Mouse (Mus musculus) embryo, embryonic 9.5 days (tissue): ENCODE measurements around the gene Ech1.
A peak's percentile ranks its signal among the peaks of the same experiment; 100 is the strongest.

ENCODE experiments used
- DNase-seq: peaks from one replicate; pipeline ENCODE4 v3.0.0-alpha.2; 2017; ENCODE audit errors: extremely low spot score

The Ech1 gene

DNA sequence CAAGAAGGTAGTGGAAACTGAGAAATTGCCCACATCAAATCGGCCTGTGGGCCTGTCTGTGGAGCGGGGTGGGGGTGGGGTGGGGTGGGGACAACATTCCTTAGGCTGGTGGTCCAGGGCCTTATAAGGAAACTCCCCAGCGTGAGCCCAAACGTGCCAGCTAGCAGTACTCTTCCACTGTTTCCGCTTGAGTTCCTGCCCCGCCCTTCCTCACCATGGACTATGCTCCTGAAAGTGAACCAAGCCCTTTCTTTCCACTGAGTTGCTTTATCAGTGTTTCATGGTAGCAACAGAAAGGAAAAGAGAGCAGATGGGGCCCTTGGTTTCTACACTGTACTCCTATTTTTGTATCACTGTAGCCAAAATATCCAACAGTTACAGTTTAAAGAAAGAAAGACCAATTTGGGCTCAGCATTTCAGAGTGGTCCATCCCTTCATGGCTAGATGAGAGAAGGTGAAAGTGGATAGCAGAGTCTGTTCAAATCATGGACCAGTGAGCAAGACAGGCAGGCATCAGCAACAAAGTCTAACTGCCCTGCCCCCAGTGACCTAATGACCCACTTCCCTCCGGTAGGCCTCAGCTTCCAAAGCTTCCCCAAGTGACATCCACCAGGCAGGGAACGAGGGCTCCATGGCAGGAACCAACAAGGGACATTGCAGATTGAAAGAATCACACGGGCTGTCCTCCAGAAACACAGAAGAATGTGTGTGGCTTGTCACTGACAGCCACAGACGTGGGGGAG is 22.0 kb upstream of the Ech1 start:
- peak; percentile 66 for DNase-seq

DNA sequence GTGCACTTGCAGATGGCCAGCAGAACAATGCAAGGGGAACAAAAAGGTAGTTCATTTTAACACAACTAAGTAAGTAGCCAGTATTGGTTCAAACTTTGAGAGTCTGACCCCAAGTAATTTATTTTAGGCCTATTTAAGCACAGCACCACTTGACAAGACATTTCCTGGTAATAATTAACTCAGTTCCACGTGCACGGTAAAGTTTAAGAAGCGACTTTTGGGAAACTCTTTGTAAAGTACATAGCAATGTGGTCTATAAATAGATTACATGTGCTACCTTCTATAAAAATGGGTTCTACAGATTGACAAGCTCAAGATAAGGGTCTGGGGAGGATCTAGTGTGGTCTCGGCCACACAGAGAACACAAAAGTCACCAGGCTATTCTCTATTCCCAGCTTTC is 21.3 kb upstream of the Ech1 start:
- DNase-seq = no peak

DNA sequence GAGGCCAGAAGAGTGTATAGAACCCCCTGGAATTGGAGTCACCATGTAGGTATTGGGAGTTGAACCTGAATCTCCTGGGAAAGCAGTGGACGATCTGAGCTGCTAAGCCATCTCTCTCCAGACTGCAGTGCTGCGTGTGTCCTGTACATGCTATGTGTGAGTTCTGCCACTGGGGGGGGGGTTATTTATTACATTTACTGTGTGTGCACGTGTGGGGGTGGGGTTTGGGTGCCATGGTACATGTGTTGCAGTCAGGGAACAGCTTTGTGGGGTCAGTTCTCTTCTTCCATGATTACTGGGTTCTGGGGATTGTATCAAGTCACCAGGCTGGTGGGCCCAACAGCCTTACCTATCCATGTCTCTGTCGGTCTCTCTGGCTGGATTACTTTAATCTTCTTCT is 18.1 kb upstream of the Ech1 start:
- DNase-seq = no peak

DNA sequence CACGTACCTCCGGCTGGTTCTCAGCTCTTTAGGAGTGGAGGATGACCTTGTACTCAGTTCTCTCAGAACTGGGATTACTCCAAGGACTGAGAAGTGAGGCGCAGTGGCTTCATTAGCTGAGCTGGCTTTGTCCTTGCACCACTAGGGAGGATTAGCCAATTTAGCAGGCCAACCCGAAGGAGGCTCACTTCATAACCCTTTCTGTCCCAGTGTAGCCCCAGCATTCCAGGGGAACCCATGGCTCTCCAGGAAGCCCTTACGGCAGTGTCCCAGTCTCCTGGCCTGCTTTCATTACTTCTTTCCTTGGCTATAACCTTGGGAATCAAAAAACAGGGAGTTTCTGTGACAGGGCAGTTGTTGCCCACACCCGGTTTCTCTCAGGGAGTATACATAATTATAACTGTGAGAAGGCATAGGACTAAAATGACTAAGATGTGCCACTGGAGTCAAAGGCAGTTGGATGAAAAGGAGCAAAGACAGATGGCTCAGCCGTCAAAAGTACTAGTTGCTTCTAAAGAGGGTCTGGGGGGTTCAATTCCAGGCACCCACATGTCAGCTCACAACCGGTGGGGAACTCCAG is 17.3 kb upstream of the Ech1 start:
- DNase-seq = no peak

DNA sequence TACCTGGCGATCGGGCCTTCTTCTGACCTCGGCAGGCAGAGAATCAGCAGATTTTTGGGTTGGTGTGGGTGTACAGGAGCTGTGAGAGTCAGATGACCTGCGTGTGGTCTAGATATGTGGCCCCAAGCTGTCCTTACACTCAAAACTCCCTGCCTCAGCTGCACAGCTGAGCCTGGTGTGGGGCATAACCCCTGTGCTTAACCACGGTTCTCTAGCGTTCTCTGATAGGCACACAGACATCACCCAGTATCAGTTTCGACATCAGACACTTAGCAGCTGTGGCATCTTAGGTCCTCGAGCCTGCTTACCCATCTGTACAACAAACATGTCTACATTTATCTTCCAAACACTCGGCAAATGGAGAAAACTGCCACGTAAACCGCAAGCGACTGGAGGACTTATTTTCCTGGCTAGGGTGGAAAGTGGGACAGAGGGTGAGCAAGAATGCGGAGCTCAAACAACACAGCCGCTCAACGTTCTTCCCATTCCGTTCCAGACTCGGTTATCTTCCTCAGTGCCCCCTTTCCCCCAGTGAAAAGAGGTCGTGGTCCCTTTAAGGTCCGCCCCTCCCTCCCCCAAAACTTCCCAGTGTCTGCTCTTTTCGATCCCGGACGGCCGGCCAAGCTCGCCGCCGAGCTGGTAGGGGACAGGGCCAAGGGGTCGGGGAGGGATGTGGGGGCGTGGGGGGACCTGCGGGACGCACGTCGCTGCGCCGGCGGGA is 16.6 kb upstream of the Ech1 start, which contains the start of gene Hnrnpl:
Gene Hnrnpl (plus strand): TSS at position 321 of the 721 bp plus-strand sequence.
- DNase-seq = no peak

DNA sequence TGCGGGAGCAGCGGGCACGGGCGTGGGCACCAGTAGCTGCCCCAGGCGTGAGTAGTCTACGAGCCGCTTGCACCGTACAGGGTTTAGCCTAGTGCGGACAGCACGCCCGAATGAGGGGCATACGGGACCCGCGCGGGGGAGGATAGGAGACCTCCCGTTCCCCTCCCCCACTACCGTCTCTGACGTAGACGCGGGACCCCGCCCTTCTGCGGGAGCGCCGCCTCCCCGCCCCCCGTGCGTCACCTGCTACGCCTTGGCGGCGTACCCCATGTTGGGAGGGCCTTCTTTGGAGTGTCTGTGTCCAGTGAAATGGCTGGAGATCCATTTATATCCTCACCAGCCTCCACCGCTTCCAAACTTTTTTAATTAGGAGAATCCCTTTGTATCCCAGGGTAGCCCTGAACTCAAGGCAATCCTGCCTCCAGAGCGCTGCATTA is 16.0 kb upstream of the Ech1 start:
- peak; percentile 96 for DNase-seq

DNA sequence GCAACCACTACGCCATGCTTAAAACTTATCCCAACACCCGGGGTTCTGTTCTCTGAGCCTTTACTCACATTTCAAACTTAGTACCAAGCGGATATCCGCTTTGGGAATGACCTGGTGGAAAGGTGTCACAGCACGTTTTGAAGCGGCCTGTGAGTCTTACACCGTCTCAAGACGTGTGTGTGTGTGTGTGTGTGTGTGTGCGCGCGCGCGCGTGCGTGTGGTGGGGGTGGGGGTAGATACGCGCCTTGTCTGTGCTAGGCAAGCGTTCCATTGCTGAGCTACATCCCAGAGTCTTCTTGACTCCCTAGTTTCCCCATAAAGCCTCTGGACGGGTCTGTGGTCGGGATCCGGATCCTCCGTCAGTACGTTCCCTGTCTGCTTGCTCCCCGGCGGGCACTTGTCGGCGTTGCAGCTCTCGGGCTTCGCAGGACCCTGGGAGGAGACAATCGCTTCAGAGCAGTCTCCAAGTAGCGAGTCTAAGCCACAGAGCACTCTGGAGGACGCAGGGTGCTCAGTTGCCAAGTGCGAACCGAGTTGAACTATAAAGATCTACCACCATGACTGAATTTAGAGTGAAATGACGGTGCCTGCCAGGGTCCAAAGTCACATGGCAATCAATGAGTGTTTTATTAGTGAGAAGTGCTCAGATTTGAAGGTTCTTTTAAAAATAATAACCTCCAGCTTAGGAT is 15.5 kb upstream of the Ech1 start:
- peak; percentile 83 for DNase-seq

DNA sequence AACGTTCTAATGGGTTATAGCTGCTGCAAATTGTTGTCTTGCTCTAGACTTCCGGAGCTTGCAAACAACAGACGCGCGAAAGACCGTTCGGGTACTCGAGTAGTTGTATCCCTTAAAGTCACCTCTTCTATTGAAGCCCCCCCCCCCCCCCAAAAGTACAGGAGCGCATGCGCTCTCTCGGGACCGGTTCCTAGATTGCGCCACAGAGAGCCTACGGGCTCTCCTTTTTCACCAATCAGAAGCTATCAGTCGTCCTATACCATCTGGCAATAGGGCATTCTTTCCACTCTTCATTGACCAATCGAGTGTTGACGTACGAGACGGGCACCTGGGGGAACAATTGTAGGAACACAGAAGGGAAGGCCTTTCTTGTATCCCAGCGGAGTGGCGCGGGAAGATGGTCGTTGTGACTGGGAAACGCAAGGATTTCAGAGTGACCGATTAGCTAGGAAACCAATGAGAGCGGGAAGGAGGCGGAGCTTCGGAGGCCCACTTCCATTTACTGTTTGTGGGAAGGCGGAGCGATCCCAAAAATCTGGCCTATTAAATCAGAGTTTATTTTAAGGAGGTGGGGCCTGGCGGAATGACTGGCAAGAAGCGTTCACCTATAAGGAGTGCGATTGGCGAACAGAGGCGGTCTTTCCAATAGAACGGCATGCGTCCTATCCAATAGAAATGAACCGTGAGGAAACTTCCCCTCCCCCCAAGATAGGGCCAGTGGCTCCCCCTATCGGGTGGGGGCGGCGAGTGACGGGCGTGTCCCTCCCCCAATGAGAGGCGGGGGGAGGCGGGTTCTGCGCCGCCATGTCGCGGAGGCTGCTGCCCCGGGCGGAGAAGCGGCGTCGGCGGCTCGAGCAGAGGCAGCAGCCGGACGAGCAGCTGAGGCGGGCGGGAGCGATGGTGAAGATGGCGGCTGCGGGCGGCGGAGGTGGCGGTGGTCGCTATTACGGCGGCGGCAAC is 14.6 kb upstream of the Ech1 start:
- DNase-seq = peak; percentile 99

DNA sequence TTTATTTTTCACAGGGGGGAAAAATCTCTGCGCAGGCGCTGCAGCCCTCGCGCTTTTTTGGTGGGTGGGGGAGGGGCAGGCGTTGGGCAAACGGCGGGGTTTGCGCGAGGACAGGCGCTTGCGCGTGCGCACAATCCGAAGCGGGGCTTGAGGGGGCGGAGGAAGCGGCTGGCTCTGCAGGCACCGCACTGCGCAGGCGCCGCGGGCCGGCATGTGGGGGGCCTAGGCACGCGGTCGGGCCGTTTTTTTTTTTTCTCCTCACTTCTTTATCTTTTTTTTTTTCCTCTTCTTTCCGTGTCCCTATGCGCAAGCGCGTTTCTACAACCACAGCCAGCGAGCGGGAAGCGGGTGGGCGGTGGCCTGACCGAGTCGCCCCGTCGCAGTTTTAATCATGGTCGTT is 13.8 kb upstream of the Ech1 start:
- peak; percentile 93 for DNase-seq

DNA sequence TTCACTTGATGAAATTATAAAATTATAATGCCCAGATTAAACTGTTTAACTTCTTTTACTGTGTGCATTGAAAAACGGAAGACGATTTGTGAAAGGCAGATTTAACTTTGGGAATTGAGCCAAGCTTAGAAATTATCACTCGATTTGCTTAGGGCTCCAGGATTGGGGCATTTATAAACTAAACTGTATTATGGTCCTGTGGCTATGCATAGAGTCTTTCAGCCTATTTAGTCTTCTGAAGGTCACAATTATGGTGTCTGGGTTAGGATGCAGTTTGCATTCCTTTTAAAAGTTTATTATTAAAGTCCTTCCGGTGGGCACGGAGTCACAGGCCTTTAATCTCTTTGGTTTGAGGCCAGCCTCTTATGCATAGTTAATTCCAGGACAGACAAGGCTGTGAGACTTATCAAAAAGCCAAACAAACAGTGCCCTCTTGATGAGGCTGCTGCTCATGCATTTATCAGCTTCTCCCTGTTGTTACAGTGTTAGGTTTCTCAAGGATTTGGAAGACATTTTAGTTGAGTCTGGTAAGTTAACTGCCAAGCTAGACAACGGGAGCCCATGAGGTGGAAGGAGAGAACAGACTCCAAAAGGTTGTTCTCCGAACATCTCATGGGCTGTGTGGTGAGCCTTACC is 13.3 kb upstream of the Ech1 start:
- no peak for DNase-seq

DNA sequence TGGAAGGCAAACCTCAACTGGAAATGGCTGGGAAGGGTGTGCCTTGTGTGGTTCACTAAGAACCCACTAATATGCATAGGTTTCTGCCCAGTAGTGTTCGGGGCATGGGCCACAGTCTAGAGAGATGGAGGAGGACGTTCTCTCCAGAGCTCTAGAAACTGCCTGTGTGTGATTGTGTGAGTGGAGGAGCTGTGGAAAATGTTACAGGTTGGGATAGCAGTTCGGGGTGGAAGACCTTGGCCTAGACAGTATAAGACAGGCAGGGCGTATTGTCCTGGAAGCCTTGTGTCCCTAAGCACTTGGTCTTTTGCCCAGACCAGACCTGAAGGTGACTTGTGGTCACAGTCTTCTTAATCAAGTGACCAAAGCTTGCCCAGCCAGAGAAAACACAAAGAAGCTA is 12.6 kb upstream of the Ech1 start:
- no peak for DNase-seq

DNA sequence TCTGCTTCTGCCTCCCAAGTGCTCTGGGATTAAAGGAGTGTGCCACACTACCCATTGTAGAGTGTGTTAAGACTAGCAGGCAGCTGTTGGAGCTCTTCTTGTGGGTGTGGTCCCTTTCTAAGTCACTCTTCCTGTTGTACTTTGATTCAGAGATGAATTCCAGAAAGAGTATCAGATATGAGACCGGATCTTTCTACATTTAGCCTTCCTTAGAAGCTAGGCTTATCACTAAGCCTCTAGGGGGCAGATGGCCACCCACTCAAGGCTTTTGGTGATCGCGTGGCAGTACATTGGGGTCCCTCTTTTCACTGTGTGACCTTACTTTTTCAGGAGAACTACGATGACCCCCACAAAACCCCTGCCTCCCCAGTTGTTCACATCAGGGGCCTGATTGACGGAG is 12.1 kb upstream of the Ech1 start:
- DNase-seq = no peak

DNA sequence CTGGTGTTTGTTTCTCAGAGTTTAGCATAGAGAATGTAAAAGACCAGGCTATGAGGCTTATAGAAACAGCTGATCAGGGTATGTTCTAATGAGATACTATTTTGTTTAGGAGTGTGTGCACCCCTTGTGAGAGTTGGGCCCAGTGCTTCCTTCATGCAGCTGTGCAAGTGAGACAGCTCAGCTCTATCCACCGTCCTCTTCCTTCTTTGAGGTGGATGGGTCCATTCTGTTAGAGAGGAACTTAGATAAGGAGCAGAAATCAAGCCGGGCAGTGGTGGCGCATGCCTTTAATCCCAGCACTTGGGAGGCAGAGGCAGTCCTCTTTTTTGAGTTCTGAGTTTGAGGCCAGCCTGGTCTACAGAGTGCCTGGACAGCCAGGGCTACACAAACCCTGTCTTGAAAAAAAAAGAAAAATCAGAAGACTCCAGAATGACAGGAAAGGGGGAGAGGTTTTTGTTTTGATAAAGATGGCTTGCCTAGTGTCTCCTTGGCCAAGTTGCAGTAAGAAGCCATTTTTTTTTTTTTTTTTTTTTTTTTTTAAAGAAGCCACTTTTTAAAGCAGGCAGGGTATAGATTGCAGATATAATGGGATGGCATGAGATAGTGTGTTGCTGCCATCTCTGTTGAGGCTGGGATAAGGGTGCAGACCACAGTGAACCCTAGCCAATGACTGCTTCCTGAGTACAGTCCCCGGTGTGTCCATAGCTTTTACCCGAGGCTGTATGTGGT is 10.5 kb upstream of the Ech1 start:
- no peak for DNase-seq

DNA sequence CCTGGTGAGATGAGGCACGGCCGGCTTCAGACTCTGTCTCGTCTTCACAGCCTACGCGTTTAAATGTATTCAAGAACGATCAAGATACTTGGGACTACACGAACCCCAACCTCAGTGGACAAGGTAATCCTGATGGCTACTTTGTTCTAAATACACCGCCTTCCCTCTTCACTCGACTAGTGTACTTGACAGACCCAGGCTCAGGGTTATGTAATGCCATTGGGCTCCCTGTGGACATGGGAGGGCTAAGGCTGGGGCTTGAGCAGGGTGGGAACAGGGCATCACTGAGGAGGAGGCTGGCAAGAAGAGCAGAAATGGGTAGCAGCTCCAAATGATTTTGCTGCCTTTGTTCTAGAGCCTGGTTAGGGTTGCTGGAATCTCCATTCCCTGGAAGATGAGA is 9.8 kb upstream of the Ech1 start:
- DNase-seq = no peak

DNA sequence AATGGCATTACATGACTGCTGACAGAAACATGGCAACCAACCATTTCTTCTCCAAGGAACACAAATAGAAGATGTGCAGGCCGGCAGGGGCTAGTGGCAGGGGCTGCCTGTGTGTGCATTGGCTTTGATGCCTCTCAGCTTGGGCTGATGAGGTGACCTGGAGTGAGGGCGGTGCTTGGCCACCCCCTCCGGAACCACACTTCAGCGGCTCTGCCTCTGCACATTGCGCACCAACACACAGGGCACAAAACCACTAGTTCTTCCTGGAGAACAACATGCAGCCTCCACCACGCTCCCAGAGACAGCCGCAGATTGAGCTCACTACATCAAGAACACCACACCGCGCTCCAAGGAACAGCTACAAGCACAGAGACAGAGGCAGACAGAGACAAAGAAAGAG is 8.8 kb upstream of the Ech1 start:
- DNase-seq = no peak

DNA sequence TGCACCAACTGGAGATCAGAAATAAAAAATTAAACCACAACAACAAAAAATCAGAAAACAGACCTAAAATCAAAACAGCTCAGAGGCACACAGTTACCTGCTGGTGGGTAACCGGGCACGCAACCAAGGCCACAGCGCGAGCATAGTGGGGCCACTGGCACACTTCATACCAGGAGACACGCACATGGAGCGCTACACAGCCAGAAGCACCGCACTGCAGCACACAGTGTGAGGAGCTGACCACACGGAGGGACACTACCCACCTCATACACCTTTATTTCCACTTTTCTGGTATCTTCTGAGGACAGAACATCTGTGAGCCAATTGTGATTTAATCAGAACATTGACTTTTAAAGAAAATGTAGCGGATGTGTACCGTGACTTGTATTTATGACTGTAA is 8.1 kb upstream of the Ech1 start:
- no peak for DNase-seq

DNA sequence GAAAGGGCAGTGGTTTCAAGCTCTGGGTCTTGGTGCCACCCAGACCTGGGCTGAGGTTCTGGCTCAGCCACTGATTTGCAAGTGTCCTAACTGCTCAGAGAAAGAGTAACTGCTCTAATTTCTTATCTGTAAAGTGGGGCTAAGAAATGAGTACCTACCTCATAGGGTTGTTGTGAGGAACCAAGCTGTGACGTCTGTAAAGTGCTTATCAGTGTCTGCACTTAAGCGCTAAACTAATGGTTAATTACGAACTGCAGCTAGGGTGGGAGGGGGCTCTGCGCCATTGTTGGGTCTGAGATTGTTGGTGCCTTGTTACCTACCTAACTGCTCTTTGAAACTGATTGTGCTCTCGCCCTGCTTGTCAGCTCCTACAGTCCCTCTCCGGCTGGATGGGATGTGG is 7.5 kb upstream of the Ech1 start:
- no peak for DNase-seq

DNA sequence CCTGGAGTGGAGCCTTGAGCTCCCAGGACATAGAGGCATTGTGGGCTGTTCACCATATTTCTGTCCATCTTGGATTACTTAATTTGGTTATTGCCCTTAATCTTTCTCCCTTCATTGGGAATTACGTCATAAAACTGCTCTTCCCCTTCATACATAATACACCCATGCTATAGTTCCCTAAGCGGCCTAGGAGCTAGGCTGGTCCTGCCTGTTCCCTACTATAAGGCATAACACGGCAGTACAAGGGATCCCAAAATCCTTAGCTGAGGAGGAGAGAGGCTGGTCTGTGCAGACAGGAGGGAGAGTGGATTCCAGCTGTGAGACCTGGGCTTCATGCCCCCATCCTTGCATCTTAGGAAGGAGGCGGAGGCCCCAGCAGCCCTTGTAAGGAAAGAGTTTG is 7.1 kb upstream of the Ech1 start:
- no peak for DNase-seq

DNA sequence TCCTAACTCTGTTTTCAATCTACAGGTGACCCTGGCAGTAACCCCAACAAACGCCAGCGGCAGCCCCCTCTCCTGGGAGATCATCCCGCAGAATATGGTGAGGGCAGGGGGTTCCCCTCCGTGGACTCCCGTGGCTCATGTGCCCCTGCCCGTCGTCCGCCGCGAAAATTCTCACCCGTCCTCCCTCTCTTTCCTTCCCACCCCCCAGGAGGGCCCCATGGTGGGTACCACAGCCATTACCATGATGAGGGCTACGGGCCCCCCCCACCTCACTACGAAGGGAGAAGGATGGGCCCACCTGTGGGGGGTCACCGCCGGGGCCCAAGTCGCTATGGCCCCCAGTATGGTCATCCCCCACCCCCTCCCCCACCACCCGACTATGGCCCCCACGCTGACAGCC is 6.6 kb upstream of the Ech1 start:
- no peak for DNase-seq

DNA sequence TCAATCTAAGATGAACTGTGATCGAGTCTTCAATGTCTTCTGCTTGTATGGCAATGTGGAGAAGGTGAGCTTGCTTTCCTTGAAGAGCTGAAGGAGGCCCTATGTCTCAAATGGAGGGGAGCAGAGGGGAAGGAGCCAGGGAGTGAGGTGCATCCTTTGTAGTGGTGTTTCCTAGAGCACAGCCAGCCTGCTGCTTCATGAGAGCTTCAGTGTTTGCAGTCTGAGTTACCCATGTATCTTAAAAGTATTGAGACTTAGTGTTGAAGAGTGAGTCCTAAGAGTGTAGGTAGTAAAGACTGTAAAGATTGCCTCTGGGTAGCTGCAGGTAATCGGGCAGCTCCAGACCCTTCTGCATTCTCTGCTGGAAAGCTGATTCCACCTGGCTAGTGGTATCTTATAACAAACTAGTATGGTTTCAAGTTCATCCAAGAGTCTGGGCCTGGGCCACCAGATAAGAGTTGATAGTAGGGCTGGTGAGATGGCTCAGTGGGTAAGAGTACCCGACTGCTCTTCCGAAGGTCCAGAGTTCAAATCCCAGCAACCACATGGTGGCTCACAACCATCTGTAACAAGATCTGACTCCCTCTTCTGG is 6.1 kb upstream of the Ech1 start:
- no peak for DNase-seq
